Mouse (Mus musculus): Measurements from ENCODE around the gene Runx2.

DNA sequence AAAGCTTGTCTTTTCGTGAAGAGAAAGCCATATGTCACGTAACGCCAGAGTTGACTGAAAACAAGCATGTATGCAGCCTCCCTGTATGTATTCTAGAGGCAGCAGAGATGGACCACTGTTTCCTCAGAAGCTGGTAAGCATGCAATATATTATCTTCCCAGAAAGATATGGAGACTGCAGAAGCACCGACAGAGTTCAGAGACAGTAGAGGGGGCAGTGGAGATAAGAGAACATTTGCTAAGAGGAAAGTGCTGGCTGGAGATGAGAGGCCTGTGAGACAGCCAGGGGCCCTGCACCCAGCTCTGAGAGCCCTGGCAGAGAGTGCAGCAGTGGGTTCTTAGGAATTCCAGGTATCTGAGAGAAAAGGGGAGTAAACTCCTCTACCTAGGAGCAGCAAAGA is 182.3 kb downstream of the Runx2 start:
- TF ChIP-seq MAFK (IDR thresholded peaks at IDR 0.05; ENCODE audit: insufficient read depth, low read depth, low read length) = no peak
- no peak for TF ChIP-seq CHD2 (IDR thresholded peaks at IDR 0.05; ENCODE audit: low read depth, low read length)
- no peak for TF ChIP-seq ZC3H11A (IDR thresholded peaks at IDR 0.05; ENCODE audit: borderline replicate concordance, low read depth, low read length)

Data from ES-E14 (cell line).